Mouse (Mus musculus) C2C12 (cell line): ENCODE results near the gene Deaf1. TPM values are rescaled to one million over a fixed set of nuclear protein-coding genes. Genes with fewer than 3 reads are reported as not detected.
A peak's percentile ranks its signal among the peaks of the same experiment; 100 is the strongest.

ENCODE experiments used
- H3K27me3 ChIP-seq: one replicate; pipeline ENCODE4 v1.6.1; 2011; ENCODE audit not compliant: control insufficient read depth, insufficient read depth, insufficient read length
- H3K36me3 ChIP-seq: one replicate; pipeline ENCODE4 v1.6.1; 2011; ENCODE audit not compliant: control insufficient read depth, insufficient read depth
- H3K4me3 ChIP-seq: one replicate; pipeline ENCODE4 v1.5.1; 2011; ENCODE audit warnings: mild to moderate bottlenecking, control low read depth; ENCODE audit not compliant: poor library complexity, insufficient read depth, severe bottlenecking
- H3K79me2 ChIP-seq: one replicate; pipeline ENCODE4 v1.6.1; 2011; ENCODE audit not compliant: control insufficient read depth, insufficient read depth
- H3K79me3 ChIP-seq: one replicate; pipeline ENCODE4 v1.6.1; 2011; ENCODE audit warnings: low read depth, control low read depth
- H3ac ChIP-seq: one replicate; pipeline ENCODE3; 2011; ENCODE audit warnings: low read depth; ENCODE audit not compliant: control insufficient read depth, insufficient read length
- CEBPB ChIP-seq: IDR thresholded peaks from one replicate; pipeline ENCODE4 v1.6.1; 2011; ENCODE audit warnings: low read depth, mild to moderate bottlenecking, control low read depth, moderate library complexity
- CTCF ChIP-seq: IDR thresholded peaks from one replicate; pipeline ENCODE4 v1.5.1; 2011; ENCODE audit not compliant: control insufficient read depth, insufficient read depth, insufficient read length
- FOSL1 ChIP-seq: IDR thresholded peaks from one replicate; pipeline ENCODE4 v1.8.0; 2011; ENCODE audit warnings: mild to moderate bottlenecking, low read length; ENCODE audit not compliant: poor library complexity, insufficient read depth, severe bottlenecking
- MAX ChIP-seq: IDR thresholded peaks from one replicate; pipeline ENCODE4 v1.6.1; 2011; ENCODE audit warnings: mild to moderate bottlenecking, control low read depth
- MYOD1 ChIP-seq: IDR thresholded peaks from one replicate; pipeline ENCODE4 v1.6.1; 2011; ENCODE audit warnings: low read depth; ENCODE audit not compliant: control insufficient read depth, insufficient read length
- MYOG ChIP-seq: IDR thresholded peaks from one replicate; pipeline ENCODE4 v1.6.1; 2011; ENCODE audit not compliant: control insufficient read depth, insufficient read length; ENCODE audit errors: extremely low read depth
- USF1 ChIP-seq: IDR thresholded peaks from one replicate; pipeline ENCODE4 v1.6.1; 2011; ENCODE audit warnings: low read depth, mild to moderate bottlenecking, control low read depth, moderate library complexity
- polyA plus RNA-seq: library from polyadenylated mRNA; unstranded; fragments of >200 nt; fragmentation: generic; extraction: Trizol; gene quantifications from one replicate; pipeline ENCODE4 v1.2.1, GENCODE M21; 2012; ENCODE audit warnings: missing spikeins

Gene Deaf1
- polyA plus RNA-seq, 1 experiment = 21.4 TPM

- Histone ChIP-seq H3K36me3 (peaks cover 6% of the 10 kb centered on the region), H3K79me2 (no peaks in the 10 kb centered on the region), H3ac (no peak overlapping the region), H3K4me3 (no peak overlapping the region), H3K79me3 (no peaks in the 10 kb centered on the region), H3K27me3 (no peaks in the 10 kb centered on the region)
- TF ChIP-seq CTCF (no peak), USF1 (no peak), CEBPB (no peak), MYOD1 (no peak), MAX (no peak), MYOG (no peak)
Observed at GRCm38 (mm10) chr7:141268466-141269272, 58.8 kb downstream of the Deaf1 start.

DNA sequence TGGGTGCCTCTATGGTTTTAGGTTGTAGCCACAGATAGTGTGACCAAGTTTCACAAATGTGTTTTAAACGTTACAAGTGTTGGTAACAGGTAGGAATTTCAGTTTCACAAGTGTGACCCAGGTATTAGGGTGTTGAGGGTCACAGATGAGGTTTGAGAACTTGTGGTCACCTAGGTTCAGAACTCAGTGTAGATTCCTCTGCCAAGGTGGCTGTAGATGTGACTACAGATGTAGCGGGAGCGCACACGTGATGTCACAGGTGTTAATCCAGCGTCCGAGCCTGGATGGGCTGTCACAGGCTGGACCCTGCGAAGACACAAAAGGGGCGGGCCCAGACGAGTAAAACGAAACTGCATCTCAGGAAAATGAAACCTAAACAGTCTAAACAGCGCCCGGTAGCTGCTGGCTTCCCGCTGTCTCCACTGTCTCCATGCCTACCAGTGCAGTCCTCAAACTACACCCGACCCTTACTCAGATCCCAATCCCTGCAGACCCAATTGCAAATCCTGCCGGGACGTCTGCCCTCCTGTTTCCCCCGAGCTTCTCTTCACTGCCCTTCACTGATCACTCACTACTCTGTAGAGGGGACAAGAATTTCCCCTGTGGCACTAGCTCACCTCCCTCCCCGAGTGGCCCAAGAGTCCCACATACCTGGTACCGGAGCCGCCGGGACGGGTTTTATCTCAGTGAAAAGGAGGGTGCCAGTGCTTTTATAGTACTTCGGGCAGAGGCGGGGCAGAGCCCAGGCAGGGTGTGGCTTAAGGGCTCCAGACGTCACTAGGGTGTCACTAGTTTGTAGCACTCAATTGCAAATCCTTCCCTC is 61.5 kb downstream of the Deaf1 start, which contains the start of gene Irf7:
Irf7 (minus strand) TSS at position 743 of the 823 bp plus-strand sequence.
- TF ChIP-seq USF1 (no peak), CEBPB (no peak), CTCF (no peak), MYOD1 (no peak), MAX (no peak), FOSL1 (no peak), MYOG (no peak)
- peaks cover 26% of the 10 kb centered on the region for H3K36me3 ChIP-seq
- H3K79me3 ChIP-seq = no peaks in the 10 kb centered on the region
- H3K27me3 ChIP-seq = no peaks in the 10 kb centered on the region
- H3K79me2 ChIP-seq = no peaks in the 10 kb centered on the region
- peak within 1 kb of the TSS; percentile 42 for H3ac ChIP-seq
- peak within 1 kb of the TSS; percentile 48 for H3K4me3 ChIP-seq

DNA sequence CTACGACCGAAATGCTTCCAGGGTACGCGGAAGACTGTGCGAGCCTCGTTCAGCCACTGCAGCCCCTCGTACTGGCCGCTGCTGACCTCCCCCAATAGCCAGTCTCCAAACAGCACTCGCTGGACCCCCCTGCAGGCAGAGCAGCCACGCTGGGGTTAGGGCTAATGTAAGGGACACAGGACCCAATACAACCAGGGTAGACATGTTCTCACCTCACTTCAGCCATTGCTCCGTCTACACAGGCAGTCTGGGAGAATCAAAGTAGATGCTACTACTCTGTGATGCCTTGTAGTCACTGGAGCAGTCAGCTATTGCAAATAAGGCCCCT is 62.1 kb downstream of the Deaf1 start:
- Histone ChIP-seq H3K79me3 (no peaks in the 10 kb centered on the region), H3K79me2 (no peaks in the 10 kb centered on the region)
- TF ChIP-seq MYOD1 (no peak), FOSL1 (no peak)

GRCm38 (mm10) chr7:141264761-141265410 is 62.6 kb downstream of the Deaf1 start:
- Histone ChIP-seq H3K36me3 (peaks cover 32% of the 10 kb centered on the region), H3K79me3 (no peaks in the 10 kb centered on the region), H3K4me3 (no peak overlapping the region), H3ac (no peak overlapping the region), H3K27me3 (no peaks in the 10 kb centered on the region), H3K79me2 (no peaks in the 10 kb centered on the region)
- TF ChIP-seq MYOD1 (no peak), CTCF (peak; percentile 38)

More for the DNA sequence above, 62.1 kb downstream of the Deaf1 start:
- Histone ChIP-seq H3ac (no peak overlapping the region), H3K4me3 (no peak overlapping the region), H3K36me3 (peaks cover 27% of the 10 kb centered on the region), H3K27me3 (no peaks in the 10 kb centered on the region)

- Histone ChIP-seq H3K27me3 (no peaks in the 10 kb centered on the region), H3K79me3 (no peaks in the 10 kb centered on the region), H3K36me3 (peaks cover 39% of the 10 kb centered on the region), H3K4me3 (no peak overlapping the region), H3K79me2 (no peaks in the 10 kb centered on the region), H3ac (no peak overlapping the region)
- no peak for TF ChIP-seq CTCF
- no peak for TF ChIP-seq FOSL1
- TF ChIP-seq MAX = no peak
- no peak for TF ChIP-seq MYOD1
- no peak for TF ChIP-seq USF1
- TF ChIP-seq CEBPB = no peak
- TF ChIP-seq MYOG = no peak
Observed at GRCm38 (mm10) chr7:141264041-141264700, 63.3 kb downstream of the Deaf1 start.
